Mouse (Mus musculus): Measurements from ENCODE around the gene Vdac1.
A peak's percentile ranks its signal among the peaks of the same experiment; 100 is the strongest.

The Vdac1 gene

GRCm38 (mm10) chr11:52360471-52361277 lies at the start of gene Vdac1:
Gene Vdac1, plus strand, starts transcription at chr11:52360860.
- peak; percentile 86 for DNase-seq (ENCODE audit: low read depth, low spot score)

GRCm38 (mm10) chr11:52314102-52314793 lies 46.4 kb upstream of the Vdac1 start:
- DNase-seq (ENCODE audit: low read depth, low spot score): peak; percentile 80

- DNase-seq (ENCODE audit: low read depth, low spot score): no peak
Measured at GRCm38 (mm10) chr11:52318445-52318844, 42.2 kb upstream of the Vdac1 start.

- no peak for DNase-seq (ENCODE audit: low read depth, low spot score)
Measured at GRCm38 (mm10) chr11:52319664-52320063, 41.0 kb upstream of the Vdac1 start.

- no peak for DNase-seq (ENCODE audit: low read depth, low spot score)
Measured at GRCm38 (mm10) chr11:52320529-52320928, 40.1 kb upstream of the Vdac1 start.

GRCm38 (mm10) chr11:52321540-52321939 lies 39.1 kb upstream of the Vdac1 start:
- DNase-seq (ENCODE audit: low read depth, low spot score): no peak

DNA sequence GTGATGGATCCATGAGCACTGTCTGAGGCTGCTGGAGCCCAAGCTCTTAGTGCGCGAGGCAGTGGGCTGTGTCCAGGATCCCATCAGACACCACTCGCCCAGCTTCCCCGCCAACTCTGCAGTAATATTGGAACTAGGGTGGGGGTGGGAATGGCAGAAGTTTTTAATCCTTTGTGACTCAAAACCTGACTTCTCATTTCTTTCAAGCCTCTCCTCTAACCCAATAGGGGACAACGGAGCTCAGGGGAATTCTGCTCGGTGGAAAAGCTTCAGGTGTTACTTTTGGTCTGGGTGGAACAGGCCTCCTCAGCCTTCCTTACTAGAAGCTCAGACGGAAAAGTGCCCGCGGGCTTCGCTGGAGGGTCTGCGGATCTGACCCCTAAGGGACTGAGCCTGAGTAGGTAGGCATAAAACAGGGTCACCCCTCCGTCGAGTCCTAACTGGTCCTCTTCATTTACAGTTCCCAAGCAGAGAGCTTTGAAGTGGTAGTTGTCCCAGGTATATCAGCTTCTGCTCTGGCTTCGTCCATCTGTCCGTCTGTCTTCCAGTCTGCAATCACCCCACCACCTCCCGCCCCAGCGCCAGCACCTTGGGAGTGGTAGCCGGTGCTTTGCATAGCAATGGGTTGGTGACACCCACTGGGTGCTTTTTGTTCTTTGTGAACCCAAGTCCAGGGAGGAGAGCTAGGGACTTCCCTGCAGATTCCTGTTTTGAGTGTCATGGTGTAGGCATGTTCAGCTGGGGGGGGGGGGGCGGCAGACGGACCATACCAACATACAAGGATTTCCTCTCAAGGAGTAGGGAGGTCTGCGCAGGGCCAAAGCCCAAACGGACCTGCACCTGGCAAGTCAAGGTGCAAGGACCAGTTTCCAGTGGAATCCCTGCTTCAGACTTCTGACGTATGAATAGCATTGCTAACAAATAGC lies 36.0 kb upstream of the Vdac1 start:
- DNase-seq (ENCODE audit: low read depth, low spot score): no peak

GRCm38 (mm10) chr11:52327313-52327712 lies 33.3 kb upstream of the Vdac1 start:
- DNase-seq (ENCODE audit: low read depth, low spot score): no peak

DNA sequence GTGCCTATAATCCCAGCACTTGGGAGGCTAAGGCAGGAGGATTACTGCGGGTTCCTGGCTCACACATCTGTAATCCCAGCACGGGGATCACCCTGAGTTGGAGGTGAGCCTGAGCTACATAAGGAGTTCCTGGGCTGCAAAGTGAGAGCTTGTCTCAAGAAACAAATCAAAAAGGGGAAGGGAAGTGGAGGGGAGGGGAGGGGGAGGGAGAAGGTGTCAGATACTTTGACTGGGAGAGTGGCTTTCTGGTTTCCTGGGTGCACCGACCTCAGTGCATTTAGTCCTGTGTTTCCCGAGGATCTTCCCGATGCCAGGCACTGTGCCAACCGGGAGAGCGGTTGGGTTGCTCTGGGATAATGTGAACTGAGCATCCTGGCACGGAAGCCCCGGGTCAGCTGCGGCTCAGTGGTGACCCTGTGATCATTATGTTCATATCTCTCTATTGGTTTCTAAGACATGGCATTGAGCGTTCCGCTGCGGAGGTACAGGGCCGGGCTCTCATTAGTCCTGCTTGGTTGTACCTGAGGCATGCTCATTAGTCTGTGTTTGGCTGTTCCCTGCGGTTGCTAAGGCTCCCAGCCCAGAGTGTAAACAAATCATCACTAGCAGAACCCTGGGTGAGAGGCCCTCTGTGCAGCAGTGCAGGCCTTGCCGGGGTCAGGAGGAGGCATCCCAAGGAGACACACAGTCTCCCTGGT lies 28.1 kb upstream of the Vdac1 start:
- no peak for DNase-seq (ENCODE audit: low read depth, low spot score)

DNA sequence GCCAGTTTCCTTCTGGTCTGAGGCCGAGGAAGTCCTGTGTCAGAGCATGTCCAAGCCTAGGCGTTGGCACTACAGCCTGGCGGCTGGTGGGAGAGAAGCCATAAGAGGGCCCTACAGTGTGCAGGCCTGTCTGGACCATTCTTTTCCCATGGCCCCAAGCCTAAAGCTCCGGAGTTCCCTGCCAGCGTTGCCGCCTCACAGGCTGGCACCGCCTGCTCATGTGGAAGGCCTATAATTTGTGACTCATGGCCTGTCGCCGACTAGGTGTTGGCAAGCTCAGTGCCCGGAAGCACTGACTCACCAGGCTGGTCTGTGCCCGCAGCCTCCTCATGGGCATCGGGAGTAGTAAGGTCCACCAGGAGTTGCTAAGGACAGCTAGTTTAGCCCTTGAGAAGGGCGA lies 27.0 kb upstream of the Vdac1 start:
- no peak for DNase-seq (ENCODE audit: low read depth, low spot score)

GRCm38 (mm10) chr11:52335263-52335662 lies 25.4 kb upstream of the Vdac1 start:
- peak; percentile 60 for DNase-seq (ENCODE audit: low read depth, low spot score)

GRCm38 (mm10) chr11:52335924-52336323 lies 24.7 kb upstream of the Vdac1 start:
- DNase-seq (ENCODE audit: low read depth, low spot score): no peak

- DNase-seq (ENCODE audit: low read depth, low spot score): no peak
Measured at GRCm38 (mm10) chr11:52337651-52338295, 22.9 kb upstream of the Vdac1 start.

- DNase-seq (ENCODE audit: low read depth, low spot score): no peak
Measured at GRCm38 (mm10) chr11:52338351-52338750, 22.3 kb upstream of the Vdac1 start.

GRCm38 (mm10) chr11:52339098-52339497 lies 21.6 kb upstream of the Vdac1 start:
- no peak for DNase-seq (ENCODE audit: low read depth, low spot score)

DNA sequence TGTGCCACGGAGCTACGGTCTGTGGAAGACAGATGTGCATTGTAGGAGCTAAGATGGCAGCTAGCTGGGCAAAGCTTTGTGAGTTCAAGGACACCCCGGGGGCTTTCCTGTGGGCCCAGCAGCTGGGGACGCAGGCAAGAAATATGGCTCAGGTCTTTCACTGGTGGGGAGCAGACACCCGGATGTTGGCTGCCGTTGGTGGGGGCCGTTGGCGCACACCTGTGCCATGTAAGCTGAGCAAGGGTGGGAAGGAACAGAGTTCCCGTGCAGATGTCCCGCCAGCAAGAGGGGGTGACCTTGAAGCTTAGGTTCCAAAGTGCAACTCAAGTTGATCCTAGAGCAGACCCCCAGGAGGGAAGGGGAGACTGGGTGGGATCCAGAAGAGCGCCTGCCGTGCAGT lies 21.1 kb upstream of the Vdac1 start:
- DNase-seq (ENCODE audit: low read depth, low spot score): peak; percentile 56

DNA sequence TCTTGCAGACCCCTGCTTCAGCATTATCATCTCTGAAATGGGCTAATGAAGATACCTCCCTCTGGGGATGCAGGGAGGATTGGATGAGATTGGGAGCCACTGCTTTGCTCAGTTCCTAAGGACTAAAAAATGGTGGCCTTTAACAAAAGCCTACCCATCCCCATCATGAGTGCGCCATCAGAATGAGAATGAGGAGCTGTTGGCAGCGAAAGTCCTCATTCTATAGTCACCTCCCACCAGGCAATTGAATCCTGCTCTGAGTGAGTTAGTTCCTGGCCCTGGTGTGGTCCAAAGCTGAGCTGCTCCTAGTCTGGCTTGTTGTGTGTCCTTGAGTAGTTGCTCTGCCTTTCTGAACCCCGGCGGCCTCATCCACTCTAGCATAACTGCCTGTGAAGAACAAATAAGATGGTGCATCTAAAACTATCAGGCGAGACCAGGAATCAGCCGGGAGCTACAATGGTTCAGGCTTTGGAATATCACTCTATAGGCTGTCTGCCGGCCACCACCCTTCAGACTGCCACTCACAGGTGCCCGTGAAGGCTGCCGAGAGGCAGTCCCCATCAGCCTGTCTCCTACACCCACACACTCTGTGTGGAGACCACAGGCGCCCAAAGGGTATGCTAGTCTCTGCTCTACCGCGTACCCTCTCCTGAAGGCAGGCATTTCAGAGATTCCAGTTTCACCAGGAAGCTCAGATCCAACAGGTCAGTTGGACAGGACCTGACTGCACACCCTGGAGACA lies 20.4 kb upstream of the Vdac1 start:
- peak; percentile 95 for DNase-seq (ENCODE audit: low read depth, low spot score)

DNA sequence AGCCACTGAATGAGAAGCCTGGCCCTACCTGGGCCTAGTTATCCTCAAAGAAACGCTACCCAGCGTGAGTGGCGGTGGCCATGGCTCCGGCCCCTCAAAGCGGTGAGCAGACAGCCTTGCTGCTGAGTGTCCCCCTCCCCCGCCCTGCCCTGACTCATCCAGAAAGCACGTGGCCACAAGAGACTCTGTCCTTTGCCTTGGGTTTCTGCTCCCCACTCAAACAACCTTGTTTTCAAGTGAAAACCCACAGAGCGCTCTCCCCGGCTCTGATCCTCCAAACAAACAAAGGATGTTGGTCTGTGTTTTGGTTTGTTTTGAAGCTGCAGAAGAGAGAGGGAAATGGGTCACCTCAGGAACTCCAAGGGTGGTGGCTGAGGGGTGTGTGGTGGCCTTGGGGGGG lies 19.7 kb upstream of the Vdac1 start:
- DNase-seq (ENCODE audit: low read depth, low spot score): peak; percentile 69

DNA sequence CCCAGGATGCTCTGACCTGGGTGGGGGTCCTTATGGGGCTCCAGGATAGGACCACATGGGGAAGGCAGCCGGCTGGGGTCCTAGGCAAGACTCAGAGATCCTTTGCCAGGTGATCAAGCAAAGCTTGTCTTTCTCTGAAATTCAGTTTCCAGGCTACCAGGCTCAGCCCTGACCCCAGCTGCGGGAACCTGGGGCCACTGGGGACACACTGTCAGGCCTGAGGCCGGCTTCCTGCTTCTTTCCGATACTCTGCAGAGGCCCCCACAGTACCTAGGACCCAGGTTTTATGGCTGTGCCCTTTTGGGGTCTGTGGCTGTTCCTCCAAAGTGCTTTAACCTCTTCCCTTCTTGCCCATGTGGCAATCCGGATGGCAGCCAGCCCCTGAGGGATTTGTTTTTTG lies 19.2 kb upstream of the Vdac1 start:
- DNase-seq (ENCODE audit: low read depth, low spot score): no peak

GRCm38 (mm10) chr11:52342296-52342695 lies 18.4 kb upstream of the Vdac1 start:
- DNase-seq (ENCODE audit: low read depth, low spot score): no peak

All from ES-CJ7 (cell line).